Mouse (Mus musculus) left cerebral cortex, adult 8-10 months (tissue): ENCODE data around the gene Yeats2. TPM values are rescaled to one million over a fixed set of nuclear protein-coding genes. Genes with fewer than 3 reads are reported as not detected.

ENCODE experiments used
- DNase-seq, 2 experiments: peaks; one replicate each; pipeline ENCODE4 v3.0.0; 2022; ENCODE audit warnings: low spot score in 2 of 2
- total RNA-seq, 4 experiments: library from RNA; stranded (reverse); gene quantifications; 2 replicates each; pipeline ENCODE4 v1.2.4; 2022

Yeats2 gene
- total RNA-seq, 4 experiments from 2014 or later, result 30.1 to 39.2 (median 33.4) TPM

- no peak for DNase-seq
Measured at GRCm38 (mm10) chr16:20191161-20191882, 50.5 kb downstream of the Yeats2 start.

- DNase-seq, result no peak
Measured at GRCm38 (mm10) chr16:20192043-20192442, 51.2 kb downstream of the Yeats2 start.

- DNase-seq, result no peak
Measured at GRCm38 (mm10) chr16:20195546-20195945, 54.7 kb downstream of the Yeats2 start.

GRCm38 (mm10) chr16:20196962-20197361 is 56.1 kb downstream of the Yeats2 start:
- no peak for DNase-seq

- DNase-seq, result no peak
Measured at GRCm38 (mm10) chr16:20199501-20200201, 58.8 kb downstream of the Yeats2 start.

GRCm38 (mm10) chr16:20213591-20214226 is 72.8 kb downstream of the Yeats2 start:
- no peak for DNase-seq

- no peak for DNase-seq
Measured at GRCm38 (mm10) chr16:20222726-20223125, 81.9 kb downstream of the Yeats2 start.

GRCm38 (mm10) chr16:20226676-20227075 is 85.8 kb downstream of the Yeats2 start:
- no peak for DNase-seq

GRCm38 (mm10) chr16:20227504-20227903 is 86.6 kb downstream of the Yeats2 start:
- DNase-seq, result no peak

- DNase-seq, result no peak
Measured at GRCm38 (mm10) chr16:20228167-20228566, 87.3 kb downstream of the Yeats2 start.

GRCm38 (mm10) chr16:20234406-20234805 is 93.5 kb downstream of the Yeats2 start:
- DNase-seq, result no peak

- peak in 1 of 2 experiments; percentile 43 for DNase-seq
Measured at GRCm38 (mm10) chr16:20237426-20237825, 96.6 kb downstream of the Yeats2 start.

GRCm38 (mm10) chr16:20238646-20239045 is 97.8 kb downstream of the Yeats2 start:
- no peak for DNase-seq

GRCm38 (mm10) chr16:20240468-20241414 is 99.9 kb downstream of the Yeats2 start, which contains the start of gene Map6d1:
Gene Map6d1, minus strand, starts transcription at chr16:20241358.
- peak in 1 of 2 experiments; percentile 47 for DNase-seq

- no peak for DNase-seq
Measured at GRCm38 (mm10) chr16:20247103-20247502, 106.2 kb downstream of the Yeats2 start.

- DNase-seq, result peak in 1 of 2 experiments; percentile 68
Measured at GRCm38 (mm10) chr16:20248442-20249174, 107.7 kb downstream of the Yeats2 start.

GRCm38 (mm10) chr16:20257926-20258325 is 117.1 kb downstream of the Yeats2 start:
- no peak for DNase-seq

GRCm38 (mm10) chr16:20265089-20265488 is 124.2 kb downstream of the Yeats2 start:
- DNase-seq, result no peak

GRCm38 (mm10) chr16:20271339-20271738 is 130.5 kb downstream of the Yeats2 start:
- no peak for DNase-seq

- DNase-seq, result no peak
Measured at GRCm38 (mm10) chr16:20272994-20273393, 132.1 kb downstream of the Yeats2 start.
